Mouse (Mus musculus): ENCODE data around the gene Etl4.

The Etl4 gene

DNA sequence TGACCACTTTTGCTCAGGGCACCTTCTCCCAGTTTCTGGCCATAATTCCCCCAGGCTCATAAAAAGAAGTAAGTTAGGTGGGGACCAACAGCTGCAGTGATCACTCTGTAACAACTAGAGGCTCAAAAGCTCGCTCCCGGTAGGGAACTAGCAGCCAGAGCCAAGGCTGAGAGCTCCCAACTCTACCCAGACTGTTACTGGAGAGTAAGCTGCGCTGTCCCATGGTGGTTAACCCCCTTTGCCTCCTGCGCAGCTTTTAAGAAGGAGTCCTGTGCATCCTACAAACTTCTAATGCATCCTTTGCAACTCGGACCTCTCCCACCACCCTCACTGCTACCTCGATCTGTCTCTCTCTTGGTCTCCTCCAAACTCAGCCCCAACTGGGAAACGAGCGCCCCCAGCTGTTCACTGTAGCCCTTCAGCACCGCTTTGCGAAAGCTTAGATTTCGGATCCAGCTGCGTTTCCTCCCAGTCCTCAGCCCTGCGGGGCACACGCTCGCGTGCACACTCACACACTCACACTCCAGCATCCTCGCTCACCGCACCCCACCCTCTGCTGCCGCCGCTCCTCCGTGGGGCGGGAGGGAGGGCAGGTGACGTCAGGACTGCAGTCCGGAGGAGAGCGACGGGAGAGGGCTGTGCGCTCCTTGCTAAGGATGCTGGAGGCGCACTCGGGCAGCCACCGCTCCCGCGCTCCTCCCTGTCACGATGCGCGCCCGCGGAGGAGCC lies at the start of gene Etl4:
TSS of gene Etl4 (plus strand) at position 610 of the 729 bp plus-strand sequence.
- DNase-seq = peak; percentile 50

- no peak for DNase-seq
Observed at GRCm38 (mm10) chr2:19869167-19869566, 40.4 kb upstream of the Etl4 start.

GRCm38 (mm10) chr2:19871881-19872280 lies 37.7 kb upstream of the Etl4 start:
- peak; percentile 17 for DNase-seq

DNA sequence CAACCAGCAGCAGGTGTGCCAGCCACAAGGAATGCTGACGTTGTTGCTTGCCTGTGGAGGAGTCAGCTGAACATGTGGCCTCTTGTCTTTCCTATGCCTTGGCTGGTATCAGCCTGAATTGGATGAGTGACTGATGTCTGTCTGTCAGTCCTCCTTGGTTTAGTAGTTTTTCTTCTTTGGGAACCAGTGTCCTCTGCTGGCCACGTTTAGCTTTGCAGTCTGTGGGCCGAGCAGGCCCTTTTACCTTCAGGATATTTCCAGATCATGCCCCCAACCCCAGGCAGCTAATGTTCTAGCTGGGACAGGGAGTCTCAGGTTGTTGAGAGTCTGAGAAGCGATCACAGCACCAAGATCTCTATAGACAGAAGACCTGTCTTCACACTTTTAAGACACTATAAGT lies 18.7 kb upstream of the Etl4 start:
- no peak for DNase-seq

- DNase-seq = no peak
Observed at GRCm38 (mm10) chr2:19909900-19910780, 560 bp downstream of the Etl4 start.

GRCm38 (mm10) chr2:19910781-19911175 lies 1.2 kb downstream of the Etl4 start:
- DNase-seq = no peak

- peak; percentile 69 for DNase-seq
Observed at GRCm38 (mm10) chr2:19919190-19919589, 9.6 kb downstream of the Etl4 start.

DNA sequence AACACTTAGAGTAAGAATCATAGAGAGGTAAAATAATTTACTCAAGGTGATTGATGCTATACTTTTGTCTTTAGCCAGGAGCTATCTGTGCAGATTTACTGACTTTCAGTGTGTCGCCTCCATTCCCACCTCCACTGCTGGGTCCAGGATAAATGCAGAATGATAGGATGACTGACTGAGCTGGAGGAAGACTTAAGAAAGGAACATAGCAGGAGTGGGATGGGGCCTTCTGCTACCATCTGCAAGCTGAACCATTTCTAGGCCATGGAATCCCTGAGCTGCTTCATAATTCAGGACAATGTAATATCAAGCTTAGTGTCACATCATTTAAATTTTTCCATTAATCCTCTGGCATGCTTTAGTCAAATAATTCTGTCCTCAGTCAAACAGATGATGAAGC lies 20.4 kb downstream of the Etl4 start:
- DNase-seq = no peak

DNA sequence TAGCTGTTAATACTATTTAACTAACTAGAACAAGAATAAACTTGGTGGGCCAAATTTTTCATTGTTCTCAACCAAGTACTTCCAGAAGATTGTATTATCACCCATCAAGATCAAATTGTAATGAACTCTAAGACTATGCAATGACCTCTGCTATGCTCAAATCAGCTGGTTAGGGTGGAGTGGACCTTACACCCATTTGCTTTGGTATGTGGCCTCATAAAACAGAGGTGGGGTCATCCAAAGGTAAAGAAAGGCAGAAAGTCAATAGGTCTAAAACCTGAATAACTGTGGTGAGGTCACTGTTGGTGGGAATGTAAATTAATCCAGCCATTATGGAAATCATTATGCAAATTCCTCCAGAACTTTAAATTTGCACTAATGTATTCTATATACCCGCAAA lies 24.3 kb downstream of the Etl4 start:
- no peak for DNase-seq

DNA sequence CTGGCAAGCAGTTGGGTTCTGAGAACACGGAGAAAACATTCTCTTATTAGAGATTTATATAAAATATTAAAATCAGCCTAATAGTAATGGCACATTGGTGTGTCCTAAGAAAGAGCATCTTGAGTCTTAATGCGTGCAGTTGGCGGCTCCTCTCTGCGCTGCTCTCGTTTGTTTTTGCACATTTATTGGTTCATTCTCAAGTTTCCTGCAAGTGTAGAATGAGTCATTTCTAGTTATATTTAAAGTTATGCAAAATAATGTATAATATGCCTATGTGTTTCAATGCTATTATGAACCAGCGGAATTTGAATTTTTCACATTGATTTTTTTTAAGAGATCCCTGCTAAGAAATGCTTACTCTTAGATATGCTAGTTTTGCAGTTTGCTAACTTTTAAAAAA lies 35.6 kb downstream of the Etl4 start:
- DNase-seq = no peak

DNA sequence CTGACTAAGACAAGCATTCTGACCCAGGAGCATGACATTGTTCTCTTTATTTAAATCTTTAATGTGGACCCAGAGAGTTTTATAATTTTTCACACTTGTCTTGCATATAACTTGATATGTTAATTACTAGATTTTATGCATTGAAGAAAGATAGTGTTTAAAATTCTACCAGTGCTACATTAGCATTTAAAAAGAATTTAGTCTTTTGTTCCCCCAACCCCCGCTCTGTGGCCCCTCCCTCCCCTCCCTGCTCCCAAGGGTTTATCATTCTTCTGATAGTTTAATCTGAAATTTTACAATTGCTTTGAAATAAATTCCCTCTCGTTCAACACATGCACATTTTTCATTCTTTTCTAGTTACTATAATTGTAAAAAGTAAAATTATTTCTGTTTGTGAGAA lies 43.4 kb downstream of the Etl4 start:
- DNase-seq = no peak

DNA sequence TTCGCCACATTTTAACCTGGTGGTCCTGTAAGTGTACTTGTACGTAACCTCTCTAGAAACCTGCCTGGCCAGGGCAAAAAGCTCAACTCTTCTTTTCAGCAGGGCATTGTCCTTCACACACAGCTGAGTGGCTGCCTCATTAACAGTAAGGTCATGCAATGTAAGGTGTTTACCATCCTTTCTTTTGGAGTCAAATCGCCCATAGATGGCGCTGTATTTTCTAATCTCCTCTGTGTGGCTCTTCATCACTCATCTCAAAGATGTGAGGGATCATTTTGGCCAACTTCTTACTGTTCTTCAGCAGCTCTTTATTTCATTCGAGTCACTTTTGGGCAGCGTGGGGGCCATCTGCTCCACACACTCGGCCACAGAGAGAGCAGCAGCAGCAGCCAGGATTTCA lies 56.9 kb downstream of the Etl4 start:
- no peak for DNase-seq

DNA sequence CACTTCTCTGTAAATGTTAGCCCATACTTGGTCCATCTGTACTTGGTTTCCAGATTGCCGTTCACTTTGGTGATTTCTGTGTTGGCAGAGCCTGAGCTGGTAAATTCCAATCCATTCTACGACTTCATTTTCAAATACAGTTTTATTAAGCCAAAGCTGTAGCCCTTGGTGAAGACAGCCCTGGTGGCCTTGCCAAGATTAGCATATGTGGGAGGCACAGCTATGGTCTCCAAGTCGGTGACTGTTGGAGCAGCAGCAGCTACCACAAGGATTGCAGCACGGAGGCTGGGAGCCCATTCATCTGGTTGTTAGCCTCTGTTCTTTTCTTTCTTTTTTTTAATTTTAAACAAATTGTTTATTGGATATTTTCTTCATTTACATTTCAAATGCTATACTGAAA lies 128.1 kb downstream of the Etl4 start:
- DNase-seq = no peak

DNA sequence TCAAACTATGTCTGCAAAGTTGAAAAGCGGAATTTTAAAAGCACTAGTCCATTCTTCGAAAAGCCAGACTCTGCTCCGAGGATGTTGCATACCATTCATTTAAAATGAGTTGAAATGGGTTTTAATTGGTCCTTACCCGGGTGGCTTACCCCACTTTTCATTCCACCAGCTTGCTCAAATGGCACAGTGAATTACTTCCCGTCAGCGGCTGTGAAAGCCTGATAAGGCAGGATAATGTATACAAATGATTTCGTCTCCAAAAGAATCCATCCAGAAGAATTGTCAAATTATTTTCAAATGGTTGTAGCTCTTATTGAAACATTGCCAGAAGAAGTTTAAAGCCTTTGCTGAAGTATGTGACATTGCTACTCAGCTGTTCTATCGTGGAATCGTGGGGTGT lies 162.8 kb downstream of the Etl4 start:
- DNase-seq = no peak

DNA sequence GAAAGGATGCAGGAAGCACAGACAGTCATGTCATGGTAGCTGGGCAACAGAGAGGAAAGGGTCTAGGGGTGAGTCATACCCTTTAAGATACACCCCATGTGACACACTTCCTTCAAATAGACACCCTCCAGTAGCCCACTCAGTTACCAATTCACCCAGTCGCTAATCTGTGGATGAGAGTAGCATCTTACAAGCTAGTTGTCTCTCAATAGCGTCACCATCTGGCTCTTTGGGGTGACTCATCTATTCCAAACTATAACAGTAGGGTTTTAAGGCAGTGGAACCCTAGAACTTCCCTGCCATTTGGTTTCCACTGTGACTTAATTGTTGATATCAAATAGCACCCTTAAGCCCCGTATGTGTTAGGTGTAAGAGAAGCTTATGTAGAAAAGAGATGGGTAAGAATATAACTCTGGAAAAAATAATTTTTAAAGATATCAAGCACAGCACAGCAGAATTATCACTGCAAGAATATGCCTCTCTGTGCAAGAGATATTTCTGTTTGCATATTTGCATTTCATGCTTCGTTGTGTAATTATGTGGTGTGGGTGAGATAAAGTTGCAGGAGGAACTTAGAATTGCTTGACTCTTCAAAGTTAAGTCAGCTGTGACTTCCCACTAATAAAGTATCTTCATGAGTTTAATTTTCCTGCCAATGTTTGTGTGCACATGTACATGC lies 166.7 kb downstream of the Etl4 start:
- DNase-seq = no peak

DNA sequence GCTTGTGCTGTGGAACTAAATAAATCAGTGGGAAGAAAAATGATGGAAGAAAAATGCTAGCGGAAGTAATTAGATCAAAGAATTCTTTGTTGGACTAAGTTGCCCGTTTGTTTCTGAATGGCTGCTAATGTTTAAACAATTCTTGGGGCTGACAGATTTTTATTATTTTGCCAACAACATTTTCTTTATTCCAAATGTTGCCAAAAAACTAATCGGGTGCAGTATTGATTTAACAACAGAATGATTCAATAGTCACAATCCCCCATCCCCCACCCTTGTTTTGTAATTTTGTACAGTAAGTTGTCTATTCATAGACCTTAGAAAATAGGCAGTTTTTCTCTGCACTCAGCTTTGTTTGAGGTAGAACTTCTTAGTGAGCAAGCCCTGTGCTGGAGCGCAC lies 175.2 kb downstream of the Etl4 start:
- DNase-seq = no peak

GRCm38 (mm10) chr2:20105456-20105855 lies 195.9 kb downstream of the Etl4 start:
- no peak for DNase-seq

DNA sequence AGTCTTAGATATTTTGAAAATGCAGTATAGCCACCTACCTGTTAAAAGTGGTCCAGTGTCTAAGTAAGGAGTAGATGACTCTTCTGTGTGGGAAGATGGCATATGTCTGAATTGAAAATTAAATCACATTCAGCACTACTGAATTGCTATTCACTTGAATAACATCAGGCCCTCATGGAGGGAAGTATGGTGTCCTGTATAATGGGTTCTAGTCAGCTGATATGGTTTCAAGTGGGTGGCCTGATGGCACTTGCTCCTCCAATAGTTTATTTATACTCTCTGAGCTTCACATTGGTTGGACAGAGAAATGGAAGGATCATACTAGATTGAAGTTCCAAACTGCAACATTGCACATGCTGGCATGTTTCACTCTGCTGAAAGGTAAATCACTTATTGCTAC lies 202.1 kb downstream of the Etl4 start:
- no peak for DNase-seq

- DNase-seq = no peak
Observed at GRCm38 (mm10) chr2:20125914-20126313, 216.3 kb downstream of the Etl4 start.

- no peak for DNase-seq
Observed at GRCm38 (mm10) chr2:20131792-20132191, 222.2 kb downstream of the Etl4 start.

DNA sequence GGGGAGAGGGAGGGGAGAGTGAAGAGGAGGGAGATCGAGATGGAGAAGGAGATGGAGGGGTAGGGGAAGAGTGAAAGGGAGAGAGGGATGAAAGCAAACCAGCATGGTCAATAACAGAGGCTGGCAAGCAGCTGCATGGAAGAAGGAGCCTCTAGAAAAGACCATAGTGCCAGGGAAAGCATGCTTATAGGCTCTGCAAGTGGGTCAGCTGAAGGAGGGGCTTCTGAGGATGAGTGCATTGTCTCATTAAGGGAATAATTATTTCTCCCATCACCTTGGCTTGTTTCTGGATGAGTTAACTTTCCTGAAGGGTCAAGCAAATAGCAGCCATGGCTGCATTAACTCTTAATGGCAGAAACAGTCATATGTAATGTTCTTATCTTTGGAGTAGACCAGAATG lies 228.8 kb downstream of the Etl4 start:
- DNase-seq = no peak

DNA sequence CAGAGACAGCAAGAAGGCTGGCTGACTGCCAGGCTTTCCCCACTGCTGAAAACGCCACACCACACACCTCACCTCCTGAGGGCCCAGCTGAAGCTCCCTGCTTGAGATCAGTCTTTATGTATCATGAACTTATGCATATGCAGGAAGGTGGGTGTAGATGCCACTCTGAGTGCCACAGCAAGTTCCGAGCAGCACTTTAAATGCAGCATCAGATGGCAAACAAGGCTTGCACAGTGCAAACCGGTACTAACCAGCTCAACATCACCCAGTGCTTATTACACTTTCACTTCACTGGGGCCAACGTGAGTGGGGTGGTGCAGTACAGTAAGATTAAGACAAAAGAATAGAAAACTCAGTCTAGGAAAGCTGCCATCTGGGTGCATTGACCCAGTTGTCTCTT lies 235.8 kb downstream of the Etl4 start:
- no peak for DNase-seq

- DNase-seq = no peak
Observed at GRCm38 (mm10) chr2:20167073-20167472, 257.5 kb downstream of the Etl4 start.

- DNase-seq = no peak
Observed at GRCm38 (mm10) chr2:20167566-20167965, 258.0 kb downstream of the Etl4 start.

Data from lung, postnatal 10 days (tissue).